Mouse (Mus musculus) midbrain, embryonic 11.5 days (tissue): ENCODE measurements around the gene 4430402I18Rik. TPM values are rescaled to one million over a fixed set of nuclear protein-coding genes. Genes with fewer than 3 reads are reported as not detected.

Experiments
- ATAC-seq: fragments of 200-750 bp; cut with Nextera tagmentation; 2 replicates; pipeline ENCODE4 v1.8.0; 2017; ENCODE audit warnings: moderate TSS enrichment, moderate library complexity; ENCODE audit not compliant: low FRiP score
- DNase-seq: peaks from one replicate; pipeline ENCODE4 v3.0.0; 2015; ENCODE audit warnings: low spot score; ENCODE audit errors: missing footprints
- H3K27ac ChIP-seq: fragments of 300-500 bp; sonication (generic); 2 replicates; pipeline ENCODE4 v1.5.1; 2014; ENCODE audit warnings: low read depth, low read length
- H3K27me3 ChIP-seq: fragments of 300-500 bp; sonication (generic); 2 replicates; pipeline ENCODE4 v1.6.1; 2014; ENCODE audit warnings: mild to moderate bottlenecking, low read length, moderate library complexity, mixed read lengths; ENCODE audit not compliant: control insufficient read depth, insufficient read depth
- H3K36me3 ChIP-seq: fragments of 300-500 bp; sonication (generic); 2 replicates; pipeline ENCODE4 v1.6.1; 2014; ENCODE audit warnings: mild to moderate bottlenecking, low read length, moderate library complexity, mixed read lengths; ENCODE audit not compliant: control insufficient read depth, insufficient read depth
- H3K4me1 ChIP-seq: fragments of 300-500 bp; sonication (generic); 2 replicates; pipeline ENCODE4 v1.6.1; 2014; ENCODE audit warnings: low read length; ENCODE audit not compliant: control insufficient read depth, insufficient read depth
- H3K4me2 ChIP-seq: fragments of 300-500 bp; sonication (generic); 2 replicates; pipeline ENCODE4 v1.6.1; 2014; ENCODE audit warnings: mild to moderate bottlenecking, moderate library complexity
- H3K4me3 ChIP-seq: fragments of 300-500 bp; sonication (generic); 2 replicates; pipeline ENCODE4 v1.5.1; 2014; ENCODE audit warnings: low read depth, low read length
- H3K9ac ChIP-seq: fragments of 300-500 bp; sonication (generic); 2 replicates; pipeline ENCODE4 v1.6.1; 2014; ENCODE audit warnings: low read length
- H3K9me3 ChIP-seq: fragments of 300-500 bp; sonication (generic); 2 replicates; pipeline ENCODE4 v1.6.1; 2016; ENCODE audit warnings: low read length; ENCODE audit not compliant: control insufficient read depth
- WGBS: fragments of 180-500 bp; shearing (Covaris S2); extraction: QIAGEN DNeasy Blood & Tissue Kit; methylation state at CpG from one replicate; pipeline ENCODE4 v1.1.7; 2014; 5-methylcytosine and 5-hydroxymethylcytosine counted together
- polyA plus RNA-seq: library from polyadenylated mRNA; unstranded; fragments of >200 nt; fragmentation: Nextera tagmentation; extraction: Ambion mirVana; gene quantifications from 2 replicates; pipeline ENCODE4 v1.2.1, GENCODE M21; 2014

4430402I18Rik gene
- polyA plus RNA-seq, 1 experiment from 2014 or later = 0.46 TPM

- no peak for ATAC-seq
- 95% methylated on average over 6 of the region's 6 CpGs for WGBS
- no peak for DNase-seq
These were observed 98.2 kb downstream of the 4430402I18Rik start for GRCm38 (mm10) chr19:28869251-28869855.

GRCm38 (mm10) chr19:28865501-28865900, 102.1 kb downstream of the 4430402I18Rik start:
- Histone ChIP-seq H3K9me3 (no peaks in the 10 kb centered on the region), H3K27me3 (no peaks in the 10 kb centered on the region), H3K36me3 (no peaks in the 10 kb centered on the region), H3K4me1 (no peaks in the 10 kb centered on the region), H3K4me3 (no peak overlapping the region), H3K9ac (no peak overlapping the region), H3K27ac (no peak overlapping the region), H3K4me2 (no peak overlapping the region)
- 88% methylated on average over 1 of the region's 1 CpGs for WGBS
- DNase-seq (no peak), ATAC-seq (no peak)

More at GRCm38 (mm10) chr19:28869251-28869855, 98.2 kb downstream of the 4430402I18Rik start:
- Histone ChIP-seq H3K27ac (no peak overlapping the region), H3K9ac (no peak overlapping the region), H3K4me3 (no peak overlapping the region), H3K9me3 (no peaks in the 10 kb centered on the region), H3K36me3 (no peaks in the 10 kb centered on the region), H3K4me1 (no peaks in the 10 kb centered on the region), H3K4me2 (no peak overlapping the region), H3K27me3 (no peaks in the 10 kb centered on the region)

GRCm38 (mm10) chr19:28864981-28865380, 102.6 kb downstream of the 4430402I18Rik start:
- no peak for DNase-seq

GRCm38 (mm10) chr19:28863626-28864025, 104.0 kb downstream of the 4430402I18Rik start:
- Histone ChIP-seq H3K4me3 (no peak overlapping the region), H3K4me2 (no peak overlapping the region), H3K4me1 (no peaks in the 10 kb centered on the region), H3K27me3 (no peaks in the 10 kb centered on the region), H3K36me3 (no peaks in the 10 kb centered on the region), H3K9ac (no peak overlapping the region), H3K9me3 (no peaks in the 10 kb centered on the region), H3K27ac (no peak overlapping the region)
- no peak for ATAC-seq
- WGBS = 92% methylated on average over 10 of the region's 10 CpGs
- no peak for DNase-seq

More at GRCm38 (mm10) chr19:28864981-28865380, 102.6 kb downstream of the 4430402I18Rik start:
- Histone ChIP-seq H3K27ac (no peak overlapping the region), H3K4me3 (no peak overlapping the region), H3K4me2 (no peak overlapping the region), H3K36me3 (no peaks in the 10 kb centered on the region), H3K9me3 (no peaks in the 10 kb centered on the region), H3K4me1 (no peaks in the 10 kb centered on the region), H3K9ac (no peak overlapping the region), H3K27me3 (no peaks in the 10 kb centered on the region)
- WGBS = 83% methylated on average over 6 of the region's 6 CpGs
- no peak for ATAC-seq

- no peak overlapping the region for H3K4me3 ChIP-seq
- no peak for DNase-seq
- H3K36me3 ChIP-seq = no peaks in the 10 kb centered on the region
- no peaks in the 10 kb centered on the region for H3K4me1 ChIP-seq
- no peak overlapping the region for H3K9ac ChIP-seq
- no peak overlapping the region for H3K4me2 ChIP-seq
- no peaks in the 10 kb centered on the region for H3K9me3 ChIP-seq
- no peak for ATAC-seq
- WGBS = 89% methylated on average over 2 of the region's 2 CpGs
- no peaks in the 10 kb centered on the region for H3K27me3 ChIP-seq
- H3K27ac ChIP-seq = no peak overlapping the region
These were observed 107.4 kb downstream of the 4430402I18Rik start for GRCm38 (mm10) chr19:28860246-28860645.

- H3K36me3 ChIP-seq = no peaks in the 10 kb centered on the region
- H3K27ac ChIP-seq = no peak overlapping the region
- no peak overlapping the region for H3K4me3 ChIP-seq
- no peak overlapping the region for H3K4me2 ChIP-seq
- H3K9ac ChIP-seq = no peak overlapping the region
- no peaks in the 10 kb centered on the region for H3K9me3 ChIP-seq
- H3K27me3 ChIP-seq = no peaks in the 10 kb centered on the region
- WGBS = 82% methylated on average over 1 of the region's 1 CpGs
- ATAC-seq (no peak), DNase-seq (no peak)
- no peaks in the 10 kb centered on the region for H3K4me1 ChIP-seq
These were observed 112.8 kb downstream of the 4430402I18Rik start for GRCm38 (mm10) chr19:28854831-28855230.

- ATAC-seq (no peak), DNase-seq (no peak)
- Histone ChIP-seq H3K27ac (no peak overlapping the region), H3K9me3 (no peaks in the 10 kb centered on the region), H3K27me3 (no peaks in the 10 kb centered on the region), H3K4me2 (no peak overlapping the region), H3K4me3 (no peak overlapping the region), H3K9ac (no peak overlapping the region), H3K4me1 (no peaks in the 10 kb centered on the region), H3K36me3 (no peaks in the 10 kb centered on the region)
- 88% methylated on average over 3 of the region's 3 CpGs for WGBS
These were observed 115.6 kb downstream of the 4430402I18Rik start for GRCm38 (mm10) chr19:28852001-28852400.

- Histone ChIP-seq H3K9ac (no peak overlapping the region), H3K4me2 (no peak overlapping the region), H3K9me3 (no peaks in the 10 kb centered on the region), H3K4me1 (no peaks in the 10 kb centered on the region), H3K36me3 (no peaks in the 10 kb centered on the region), H3K4me3 (no peak overlapping the region), H3K27me3 (no peaks in the 10 kb centered on the region), H3K27ac (no peak overlapping the region)
- WGBS = 82% methylated on average over 3 of the region's 3 CpGs
- DNase-seq (no peak), ATAC-seq (no peak)
These were observed 117.1 kb downstream of the 4430402I18Rik start for GRCm38 (mm10) chr19:28850510-28850909.

GRCm38 (mm10) chr19:28844946-28845710, 122.5 kb downstream of the 4430402I18Rik start:
- Histone ChIP-seq H3K9ac (no peak overlapping the region), H3K9me3 (no peaks in the 10 kb centered on the region), H3K27ac (no peak overlapping the region), H3K4me1 (no peaks in the 10 kb centered on the region), H3K27me3 (no peaks in the 10 kb centered on the region), H3K4me2 (no peak overlapping the region), H3K4me3 (no peak overlapping the region), H3K36me3 (no peaks in the 10 kb centered on the region)
- WGBS = 77% methylated on average over 8 of the region's 8 CpGs
- ATAC-seq = no peak
- DNase-seq = no peak
